11 mouse cellular contexts compared by ENCODE assay signal in the genomic region with DNA sequence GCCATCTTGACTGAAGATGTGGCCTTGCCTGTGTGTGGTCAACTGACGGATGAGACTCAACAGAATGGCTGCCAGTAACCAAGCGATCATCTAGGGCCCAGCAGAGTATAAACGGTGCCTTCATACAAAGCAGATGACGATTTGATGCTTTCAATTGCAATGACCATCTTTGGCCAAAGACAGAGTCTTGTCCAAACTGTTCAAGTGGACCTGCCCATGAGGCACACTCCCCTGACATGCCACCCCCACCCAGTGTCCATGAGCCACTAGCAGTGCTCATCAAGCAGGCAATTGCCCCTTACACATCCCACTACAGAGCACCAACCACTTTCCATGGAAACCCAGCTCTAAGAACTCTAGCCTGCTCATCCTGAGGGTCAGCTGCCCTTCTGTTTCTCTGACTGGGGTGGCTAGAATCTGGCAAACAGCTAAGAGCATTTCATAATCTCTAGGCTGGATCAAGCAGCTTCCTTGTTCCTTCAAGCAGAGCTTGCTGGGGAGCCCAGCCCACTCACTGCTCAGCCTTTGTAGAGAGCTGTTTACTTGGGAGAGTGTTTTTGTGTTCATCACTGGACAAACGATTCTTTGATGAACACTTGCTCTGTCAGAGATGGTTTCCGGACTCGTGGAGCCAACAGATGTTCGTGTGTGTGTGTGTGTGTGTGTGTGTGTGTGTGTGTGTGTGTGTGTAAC.
DNase-seq lines count a peak whose midpoint lies in the region; ATAC-seq and TF ChIP-seq lines count a peak whose summit lies in the region.
"Had no signal": no experiment of that assay in that cellular context is flagged by ENCODE, and none has a peak within 500 bp of the region (broad histone marks: within the 10 kb centered on the region; RNA-seq: fewer than 3 reads in every experiment).

No protein-coding gene starts in this region.

- H3K27me3 ChIP-seq in forebrain, embryonic 13.5 days: no peaks in the 10 kb centered on the region
- H3K27me3 ChIP-seq: kidney, embryonic 15.5 days; limb, embryonic 12.5 days had no signal

- no peak overlapping the region for H3K9ac ChIP-seq in forebrain, embryonic 13.5 days
- H3K9ac ChIP-seq: kidney, embryonic 15.5 days; limb, embryonic 12.5 days had no signal

- H3K4me2 ChIP-seq in forebrain, embryonic 13.5 days: no peak overlapping the region
- H3K4me2 ChIP-seq: kidney, embryonic 15.5 days; limb, embryonic 12.5 days had no signal

- DNase-seq in gastrocnemius, adult 2 months: peak; percentile 48
- DNase-seq in gastrocnemius, postnatal 4 days (ENCODE audit: low spot score in 2 of 2): no peak
- DNase-seq in left cerebral cortex, postnatal 10 days (ENCODE audit: extremely low spot score in 1 of 2, low spot score in 2 of 2): peak; percentile 25 to 40
- DNase-seq in left cerebral cortex, adult 11 months (ENCODE audit: low spot score): no peak
- DNase-seq in brain, adult 2 months (ENCODE audit: low read depth, low spot score): peak; percentile 82
- DNase-seq in left cerebral cortex, postnatal 4 days: peak; percentile 13
- no peak for DNase-seq in MN1 (ENCODE audit: low spot score)
- DNase-seq: thymus, postnatal 14 days had no signal

- H3K4me3 ChIP-seq in gastrocnemius, adult 2 months: no peak overlapping the region
- H3K4me3 ChIP-seq in forebrain, embryonic 13.5 days: no peak overlapping the region
- H3K4me3 ChIP-seq: kidney, embryonic 15.5 days; limb, embryonic 12.5 days had no signal

- H3K4me1 ChIP-seq in forebrain, embryonic 13.5 days: peaks cover 17% of the 10 kb centered on the region; the same call in 1 of the 2 replicates

- 0 out of 2 replicates have a peak, but pooled peaks cover 5% of the 10 kb centered on the region for H3K36me3 ChIP-seq in forebrain, embryonic 13.5 days (ENCODE audit: poor library complexity, severe bottlenecking)
- H3K36me3 ChIP-seq: kidney, embryonic 15.5 days; limb, embryonic 12.5 days had no signal

- peak overlapping the region; percentile 73 for H3K27ac ChIP-seq in gastrocnemius, adult 2 months
- H3K27ac ChIP-seq in forebrain, embryonic 13.5 days: no peak overlapping the region
- H3K27ac ChIP-seq: kidney, embryonic 15.5 days; limb, embryonic 12.5 days had no signal

- intact Hi-C loops in gastrocnemius, adult 2 months (cut with DNase I): no loop called here
- intact Hi-C loops in left cerebral cortex, postnatal 10 days (cut with DNase I): loop anchor here (10.0 kb wide), 1 partner anchor 110 kb away; the partner anchor contains the start of gene Xylt1
- intact Hi-C loops in left cerebral cortex, postnatal 4 days (cut with DNase I): no loop called here

- no peak for TF ChIP-seq CTCF in gastrocnemius, adult 2 months (IDR thresholded peaks at IDR 0.05)

- WGBS in forebrain, embryonic 13.5 days: 78% methylated on average over 8 of the region's 8 CpGs

- no peak for ATAC-seq in forebrain, embryonic 13.5 days

- H3K9me3 ChIP-seq in forebrain, embryonic 13.5 days (replicated peaks): no peaks in the 10 kb centered on the region
- H3K9me3 ChIP-seq: kidney, embryonic 15.5 days; limb, embryonic 12.5 days had no signal

Comparison
In these comparisons a context has a peak if more than half of its experiments do, and no peak if none do; other contexts are left out.
1. DNase-seq: peak in gastrocnemius, adult 2 months (single experiment), left cerebral cortex, postnatal 10 days (2 of 2), brain, adult 2 months (single experiment) and left cerebral cortex, postnatal 4 days (single experiment); none in gastrocnemius, postnatal 4 days (0 of 2), left cerebral cortex, adult 11 months (single experiment) and MN1 (single experiment).